Mouse (Mus musculus): ENCODE data around the gene Trim72.

DNA sequence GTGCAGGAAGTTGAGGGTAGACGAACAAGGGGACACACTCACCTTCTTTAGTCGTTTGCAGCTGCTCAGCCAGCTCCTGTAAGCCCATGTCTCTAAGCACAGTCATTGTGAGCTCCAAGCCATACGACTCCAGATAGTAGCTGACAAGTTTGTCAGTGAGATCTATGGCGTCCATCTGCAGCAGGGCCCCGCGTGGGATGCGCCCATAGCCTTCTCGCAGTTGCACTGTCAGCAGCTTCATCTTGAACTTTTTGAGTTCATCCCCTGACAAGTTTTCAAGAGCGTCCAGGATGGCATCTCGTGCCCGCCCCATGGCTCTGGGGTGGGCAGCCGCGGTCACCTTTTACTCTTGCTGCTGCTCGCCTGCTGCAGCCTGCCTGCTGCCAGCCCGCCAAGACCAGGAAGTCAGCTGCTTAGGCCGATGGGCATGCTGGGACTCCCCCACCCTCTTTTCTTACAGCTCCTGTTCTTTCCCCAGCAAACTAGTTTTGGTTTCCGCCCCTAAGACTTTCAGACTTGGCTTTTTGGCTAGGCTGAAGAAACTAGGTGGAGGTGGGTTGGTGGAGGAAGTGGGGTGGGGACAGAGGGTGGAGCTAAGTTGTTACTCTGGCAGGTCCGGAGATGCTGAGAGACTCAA lies 10.3 kb upstream of the Trim72 start, which contains the start of gene Pycard:
- TF ChIP-seq CTCF (IDR thresholded peaks at IDR 0.05 in 2 of 3, conservative IDR thresholded peaks at IDR 0.05 in 1 of 3; ENCODE audit: control insufficient read depth in 1 of 3, insufficient read depth in 1 of 3, low read depth in 2 of 3, low read length in 3 of 3, poor library complexity in 1 of 3, severe bottlenecking in 1 of 3) (no peak), EP300 (IDR thresholded peaks at IDR 0.05; ENCODE audit: low read depth in 1 of 2, low read length in 2 of 2) (no peak), TAL1 (IDR thresholded peaks at IDR 0.05; ENCODE audit: low read length) (no peak), USF2 (IDR thresholded peaks at IDR 0.05; ENCODE audit: borderline replicate concordance in 1 of 2, insufficient read depth in 1 of 2, low read depth in 1 of 2, low read length in 2 of 2) (no peak), KAT2A (conservative IDR thresholded peaks at IDR 0.05; ENCODE audit: low read depth, low read length) (no peak), POLR2A (IDR thresholded peaks at IDR 0.05; ENCODE audit: control insufficient read depth in 1 of 2, insufficient read depth in 1 of 2, low read depth in 1 of 2, low read length in 2 of 2, poor library complexity in 1 of 2) (peak in 1 of 2 experiments; percentile 13; a peak in 1 of 4 replicates), CHD2 (IDR thresholded peaks at IDR 0.05; ENCODE audit: low read length) (no peak), TCF12 (IDR thresholded peaks at IDR 0.05; ENCODE audit: low read depth, low read length) (no peak), MAX (IDR thresholded peaks at IDR 0.05; ENCODE audit: low read length) (no peak), HCFC1 (IDR thresholded peaks at IDR 0.05; ENCODE audit: low read depth, low read length) (no peak)

All from MEL (cell line).